Mouse (Mus musculus): ENCODE results near the gene Eogt. TPM values are rescaled to one million over a fixed set of nuclear protein-coding genes. Genes with fewer than 3 reads are reported as not detected.

Gene Eogt
- 14.2 TPM for polyA plus RNA-seq (2015; fragmentation: Illumina TruSeq; extraction: RNeasy Lipid Tissue Mini Kit (QIAGEN cat#74804); ENCODE audit: insufficient read depth, low replicate concordance)

GRCm38 (mm10) chr6:97148383-97149251, at the start of gene Eogt:
TSS of gene Eogt (minus strand) at chr6:97149182.

DNA sequence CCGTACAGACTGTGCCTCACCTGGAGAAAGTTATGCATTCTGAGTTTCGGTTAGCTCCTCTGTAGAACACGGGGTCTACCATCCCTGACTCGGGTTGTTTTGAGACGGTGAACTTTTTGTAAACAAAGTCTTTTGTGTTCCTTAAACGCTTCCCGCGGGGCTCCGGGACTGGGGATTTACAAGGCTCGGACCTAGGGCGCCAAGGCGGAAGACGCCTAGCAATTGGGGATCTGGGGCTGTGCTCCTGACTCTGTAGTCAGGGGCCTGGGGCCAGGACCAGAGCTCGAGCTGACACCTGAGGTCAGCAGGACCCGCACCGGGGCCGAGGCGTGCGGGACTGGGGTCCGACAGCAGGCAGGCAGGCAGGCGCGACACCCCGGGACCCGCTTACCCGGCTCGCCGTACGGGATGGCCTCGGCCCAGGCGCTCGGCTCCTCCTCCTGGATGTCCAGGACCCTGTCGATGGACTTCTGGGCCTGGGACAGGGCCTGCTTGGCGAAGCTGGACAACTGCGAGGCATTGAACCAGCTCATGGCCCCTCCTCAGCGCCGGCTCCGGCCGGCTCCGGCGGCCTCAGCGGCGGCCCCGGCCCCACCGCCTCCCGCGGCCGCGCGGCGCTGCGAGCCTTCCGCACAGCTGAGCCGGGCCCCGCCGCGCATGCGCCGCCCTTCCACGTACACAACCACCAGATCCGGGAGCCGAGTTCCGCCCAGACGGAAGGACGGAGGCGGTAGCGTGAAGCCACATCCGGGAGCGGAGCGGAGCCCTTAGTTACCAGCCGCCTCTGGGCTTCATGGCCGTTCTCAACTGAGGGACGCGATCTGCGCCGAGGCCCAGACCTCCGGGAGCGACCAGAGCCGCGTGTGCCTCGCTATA, 29.7 kb upstream of the Eogt start, which contains the start of gene Tmf1:
Tmf1 (minus strand) TSS at position 632 of the 876 bp plus-strand sequence.

DNA sequence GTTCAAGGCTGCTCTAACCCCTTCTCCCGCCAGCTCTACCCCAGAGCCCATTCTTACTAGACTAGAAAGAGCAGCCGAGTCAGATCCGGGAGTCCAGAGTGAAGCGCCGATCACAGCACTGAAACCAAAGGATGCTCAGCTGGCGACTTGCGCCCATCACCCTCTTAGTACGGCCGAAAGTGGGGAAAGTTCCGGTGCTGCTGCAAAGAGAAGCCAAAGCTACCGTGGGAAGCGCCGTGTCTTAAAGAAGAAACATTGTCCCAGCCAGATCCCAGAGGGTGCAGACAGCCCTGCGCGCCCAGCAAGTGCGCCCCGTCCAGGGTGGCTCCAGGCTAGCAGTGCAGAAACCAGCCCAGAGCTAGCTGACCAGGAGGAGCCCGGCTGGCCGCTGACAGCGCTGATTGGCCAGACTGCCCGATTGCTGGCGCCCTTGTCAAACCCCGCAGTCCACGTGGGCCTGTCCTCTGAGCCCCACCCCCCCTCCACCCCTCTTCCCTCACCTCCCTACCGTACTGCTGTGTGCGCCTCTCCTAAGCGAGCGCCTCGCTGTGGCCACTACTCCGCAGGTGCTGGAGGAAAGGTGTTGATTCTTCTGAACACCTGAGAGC, 88.8 kb downstream of the Eogt start, which contains the start of gene Fam19a4:
Fam19a4 (minus strand) TSS at position 340 of the 608 bp plus-strand sequence.

Other genes starting within 250 kb of the Eogt start
- not detected for gene Fam19a4, start 88.8 kb downstream of the Eogt start, polyA plus RNA-seq (2015; fragmentation: Illumina TruSeq; extraction: RNeasy Lipid Tissue Mini Kit (QIAGEN cat#74804); ENCODE audit: insufficient read depth, low replicate concordance)
- gene Tmf1, start 29.9 kb upstream of the Eogt start, polyA plus RNA-seq (2015; fragmentation: Illumina TruSeq; extraction: RNeasy Lipid Tissue Mini Kit (QIAGEN cat#74804); ENCODE audit: insufficient read depth, low replicate concordance), result 46.2 TPM
- 67.8 TPM for gene Uba3, start 56.5 kb upstream of the Eogt start, polyA plus RNA-seq (2015; fragmentation: Illumina TruSeq; extraction: RNeasy Lipid Tissue Mini Kit (QIAGEN cat#74804); ENCODE audit: insufficient read depth, low replicate concordance)
- gene Arl6ip5, start 61.5 kb upstream of the Eogt start, polyA plus RNA-seq (2015; fragmentation: Illumina TruSeq; extraction: RNeasy Lipid Tissue Mini Kit (QIAGEN cat#74804); ENCODE audit: insufficient read depth, low replicate concordance), result 183 TPM
- not detected for gene Lmod3, start 103.6 kb upstream of the Eogt start, polyA plus RNA-seq (2015; fragmentation: Illumina TruSeq; extraction: RNeasy Lipid Tissue Mini Kit (QIAGEN cat#74804); ENCODE audit: insufficient read depth, low replicate concordance)